Mouse (Mus musculus): ENCODE results near the gene Fkbp6. TPM values are rescaled to one million over a fixed set of nuclear protein-coding genes. Genes with fewer than 3 reads are reported as not detected.

The Fkbp6 gene
- polyA plus RNA-seq, 1 experiment from 2014 or later: 0.28 TPM

DNA sequence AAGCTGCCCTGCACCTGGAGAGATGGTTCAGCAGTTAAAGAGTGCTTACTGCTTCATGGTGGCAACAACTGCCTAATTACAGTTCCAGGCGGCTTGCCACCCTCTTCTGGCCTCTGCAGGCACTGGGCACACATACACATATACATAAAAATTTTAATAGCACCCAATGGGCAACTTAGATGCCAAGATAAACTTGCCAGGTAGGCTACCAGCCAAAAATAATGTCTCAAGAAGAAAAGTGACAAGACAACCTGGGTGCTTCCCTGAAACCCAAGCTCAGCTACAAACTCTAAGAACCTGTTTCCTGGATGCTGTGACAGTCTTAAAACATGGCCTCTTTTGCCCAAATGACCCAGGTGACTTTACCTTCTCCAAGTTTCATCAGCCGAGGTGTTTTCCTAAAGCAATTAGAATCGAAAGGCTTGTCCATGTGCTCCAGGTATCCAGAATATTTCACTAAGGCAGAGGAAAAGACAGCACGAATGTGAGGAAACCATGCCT lies 2.3 kb downstream of the Fkbp6 start:
- no peak overlapping the region for H3K9ac ChIP-seq (replicated peaks)

DNA sequence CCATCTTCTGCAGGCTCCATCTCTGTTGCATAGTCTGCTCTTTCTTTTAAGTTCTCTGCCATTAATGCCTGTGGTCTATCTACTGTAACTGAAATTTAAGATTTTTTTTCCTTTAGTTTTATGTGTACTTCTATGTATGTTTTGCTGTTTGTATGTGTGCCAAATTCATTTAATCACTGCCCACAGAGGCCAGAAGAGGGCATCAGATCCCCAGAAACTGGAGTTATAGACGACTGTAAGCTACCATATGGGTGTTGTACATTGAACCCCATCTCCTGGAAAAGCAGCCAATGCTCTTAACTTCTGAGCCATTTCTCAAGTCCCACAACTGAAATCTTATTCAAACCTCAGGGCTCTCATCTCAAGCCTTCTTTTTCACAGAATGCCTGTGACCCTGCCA lies 3.4 kb downstream of the Fkbp6 start:
- Histone ChIP-seq H3K27me3 (no peaks in the 10 kb centered on the region), H3K36me3 (no peaks in the 10 kb centered on the region), H3K4me1 (replicated peaks) (no peaks in the 10 kb centered on the region), H3K9ac (replicated peaks) (no peak overlapping the region), H3K4me2 (replicated peaks) (no peak overlapping the region), H3K9me3 (peaks cover 6% of the 10 kb centered on the region; the same call in 1 of the 2 replicates), H3K27ac (no peak overlapping the region), H3K4me3 (replicated peaks) (no peak overlapping the region)
- 34% methylated on average over 1 of the region's 1 CpGs for WGBS
- no peak for ATAC-seq

More for the DNA sequence above, 2.3 kb downstream of the Fkbp6 start:
- Histone ChIP-seq H3K27me3 (no peaks in the 10 kb centered on the region), H3K9me3 (peaks cover 6% of the 10 kb centered on the region; the same call in 1 of the 2 replicates), H3K4me2 (replicated peaks) (no peak overlapping the region), H3K27ac (no peak overlapping the region), H3K4me3 (replicated peaks) (no peak overlapping the region), H3K36me3 (no peaks in the 10 kb centered on the region), H3K4me1 (replicated peaks) (no peaks in the 10 kb centered on the region)
- 74% methylated on average over 4 of the region's 4 CpGs for WGBS
- ATAC-seq: no peak

DNA sequence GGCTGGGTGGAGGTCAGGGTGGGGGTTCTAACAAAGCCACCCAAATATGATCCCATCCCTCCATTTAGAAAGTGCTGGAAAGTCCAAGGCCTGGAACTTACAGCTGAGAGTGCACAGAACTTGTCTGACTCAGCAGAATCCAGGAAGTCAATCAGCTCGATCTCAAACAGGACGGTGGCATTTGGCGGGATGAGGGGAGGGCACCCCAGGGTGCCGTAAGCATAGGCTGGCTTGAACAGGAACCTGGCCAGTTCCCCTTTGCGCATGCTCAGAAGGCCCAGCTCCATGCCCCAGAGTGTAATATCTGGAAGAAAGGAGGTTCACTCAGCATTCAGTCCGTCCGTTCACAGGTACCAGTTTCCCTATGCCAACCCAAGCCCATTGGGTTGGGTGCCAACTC lies 3.9 kb downstream of the Fkbp6 start:
- Histone ChIP-seq H3K9me3 (peaks cover 6% of the 10 kb centered on the region; the same call in 1 of the 2 replicates), H3K27me3 (no peaks in the 10 kb centered on the region), H3K4me3 (replicated peaks) (no peak overlapping the region), H3K27ac (no peak overlapping the region), H3K4me2 (replicated peaks) (no peak overlapping the region), H3K9ac (replicated peaks) (no peak overlapping the region), H3K36me3 (no peaks in the 10 kb centered on the region), H3K4me1 (replicated peaks) (no peaks in the 10 kb centered on the region)
- ATAC-seq: no peak
- 82% methylated on average over 7 of the region's 7 CpGs for WGBS

DNA sequence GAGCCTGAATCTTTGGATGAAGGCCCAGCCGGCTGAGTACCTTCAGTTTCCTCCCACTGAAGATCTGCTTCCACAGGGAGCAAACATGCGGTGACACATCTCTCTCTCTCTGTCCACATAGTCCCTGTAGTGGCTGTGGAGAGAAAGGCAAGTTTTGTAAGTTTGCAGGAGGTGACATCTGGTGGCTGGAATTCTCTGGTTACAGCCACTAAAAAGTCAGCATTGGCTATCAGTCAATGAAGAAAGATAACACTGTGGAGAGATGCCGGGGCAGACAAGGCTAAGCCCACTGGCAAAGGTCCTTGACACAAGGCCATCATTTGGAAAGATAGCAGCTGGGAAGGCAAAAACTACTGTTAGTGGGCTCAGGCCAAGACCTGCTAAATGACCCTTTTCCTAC lies 12.3 kb downstream of the Fkbp6 start:
- no peak overlapping the region for H3K4me2 ChIP-seq (replicated peaks)
- no peaks in the 10 kb centered on the region for H3K4me1 ChIP-seq (replicated peaks)
- no peak overlapping the region for H3K9ac ChIP-seq (replicated peaks)
- H3K9me3 ChIP-seq: no peaks in the 10 kb centered on the region
- 63% methylated on average over 3 of the region's 3 CpGs for WGBS
- no peak overlapping the region for H3K4me3 ChIP-seq (replicated peaks)
- H3K27ac ChIP-seq: no peak overlapping the region
- no peaks in the 10 kb centered on the region for H3K36me3 ChIP-seq
- H3K27me3 ChIP-seq: no peaks in the 10 kb centered on the region
- no peak for ATAC-seq

DNA sequence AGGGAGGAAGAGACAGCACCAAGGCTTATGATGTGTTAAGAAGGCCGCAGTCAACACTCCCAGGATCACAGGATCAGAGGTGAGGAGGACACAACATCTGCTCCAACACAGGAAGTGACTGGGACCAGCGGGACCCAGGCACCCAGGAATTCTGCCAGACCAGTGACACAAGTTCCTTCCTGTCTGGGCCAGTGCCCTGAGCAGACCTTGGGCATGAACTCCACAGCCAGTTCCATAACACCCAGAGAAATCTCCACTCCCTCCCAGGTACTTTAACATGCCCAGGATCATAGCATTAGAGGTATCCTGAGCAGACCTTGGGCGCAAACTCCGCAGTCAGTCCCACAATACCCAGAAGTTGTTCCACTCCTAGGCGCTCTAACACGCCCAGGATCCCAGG lies 18.7 kb downstream of the Fkbp6 start:
- H3K36me3 ChIP-seq: no peaks in the 10 kb centered on the region
- H3K4me3 ChIP-seq (replicated peaks): no peak overlapping the region
- no peaks in the 10 kb centered on the region for H3K27me3 ChIP-seq
- H3K9me3 ChIP-seq: no peaks in the 10 kb centered on the region
- H3K4me2 ChIP-seq (replicated peaks): no peak overlapping the region
- no peaks in the 10 kb centered on the region for H3K4me1 ChIP-seq (replicated peaks)
- no peak for ATAC-seq
- H3K27ac ChIP-seq: no peak overlapping the region
- 90% methylated on average over 6 of the region's 6 CpGs for WGBS
- no peak overlapping the region for H3K9ac ChIP-seq (replicated peaks)

DNA sequence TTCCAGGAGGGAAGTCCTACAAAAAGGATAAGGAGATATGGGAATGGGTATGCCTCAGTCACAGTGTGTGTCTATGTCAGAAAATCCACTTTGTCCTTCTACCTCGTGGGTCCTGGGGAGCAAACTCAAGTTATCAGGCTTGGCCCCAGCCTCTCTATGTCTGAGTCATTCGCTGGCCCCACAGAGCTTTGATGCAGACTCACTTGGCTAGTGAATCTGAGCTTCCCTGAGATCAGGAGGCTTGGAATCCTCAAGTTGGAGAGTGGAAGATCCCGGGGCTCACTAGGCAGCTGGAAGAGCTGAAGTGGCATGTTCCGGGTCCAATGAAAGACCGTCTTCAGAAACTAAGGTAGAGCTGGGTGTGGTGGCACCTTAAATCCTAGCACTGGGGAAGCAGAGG lies 19.6 kb downstream of the Fkbp6 start:
- no peak for ATAC-seq
- no peaks in the 10 kb centered on the region for H3K9me3 ChIP-seq
- H3K4me1 ChIP-seq (replicated peaks): no peaks in the 10 kb centered on the region
- 85% methylated on average over 5 of the region's 5 CpGs for WGBS
- no peak overlapping the region for H3K9ac ChIP-seq (replicated peaks)
- no peak overlapping the region for H3K27ac ChIP-seq
- H3K27me3 ChIP-seq: no peaks in the 10 kb centered on the region
- no peak overlapping the region for H3K4me3 ChIP-seq (replicated peaks)
- H3K4me2 ChIP-seq (replicated peaks): no peak overlapping the region
- H3K36me3 ChIP-seq: no peaks in the 10 kb centered on the region

DNA sequence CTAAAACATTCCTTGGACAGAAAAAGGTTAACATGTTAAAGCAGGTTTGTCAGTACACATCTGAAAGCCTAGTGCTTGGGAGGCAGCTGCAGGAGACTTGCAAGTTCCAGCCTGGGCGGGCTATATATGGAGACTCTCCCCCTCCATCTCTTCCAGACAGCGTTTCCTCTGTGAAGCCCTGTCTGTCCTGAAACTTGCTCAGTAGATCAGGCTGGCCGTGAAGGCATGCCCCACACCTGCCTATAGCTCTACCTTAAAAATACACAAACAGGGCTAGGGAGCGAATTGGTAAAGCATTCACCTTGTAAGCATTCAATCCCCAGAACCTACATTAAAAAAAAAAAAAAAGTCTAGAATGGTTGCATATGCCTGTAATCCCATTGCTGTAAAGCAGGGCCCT lies 20.4 kb downstream of the Fkbp6 start:
- ATAC-seq: no peak
- no peaks in the 10 kb centered on the region for H3K4me1 ChIP-seq (replicated peaks)
- no peak overlapping the region for H3K4me2 ChIP-seq (replicated peaks)
- 89% methylated on average over 4 of the region's 4 CpGs for WGBS
- H3K9ac ChIP-seq (replicated peaks): no peak overlapping the region
- H3K9me3 ChIP-seq: no peaks in the 10 kb centered on the region
- no peaks in the 10 kb centered on the region for H3K27me3 ChIP-seq
- H3K4me3 ChIP-seq (replicated peaks): no peak overlapping the region
- no peaks in the 10 kb centered on the region for H3K36me3 ChIP-seq
- no peak overlapping the region for H3K27ac ChIP-seq

DNA sequence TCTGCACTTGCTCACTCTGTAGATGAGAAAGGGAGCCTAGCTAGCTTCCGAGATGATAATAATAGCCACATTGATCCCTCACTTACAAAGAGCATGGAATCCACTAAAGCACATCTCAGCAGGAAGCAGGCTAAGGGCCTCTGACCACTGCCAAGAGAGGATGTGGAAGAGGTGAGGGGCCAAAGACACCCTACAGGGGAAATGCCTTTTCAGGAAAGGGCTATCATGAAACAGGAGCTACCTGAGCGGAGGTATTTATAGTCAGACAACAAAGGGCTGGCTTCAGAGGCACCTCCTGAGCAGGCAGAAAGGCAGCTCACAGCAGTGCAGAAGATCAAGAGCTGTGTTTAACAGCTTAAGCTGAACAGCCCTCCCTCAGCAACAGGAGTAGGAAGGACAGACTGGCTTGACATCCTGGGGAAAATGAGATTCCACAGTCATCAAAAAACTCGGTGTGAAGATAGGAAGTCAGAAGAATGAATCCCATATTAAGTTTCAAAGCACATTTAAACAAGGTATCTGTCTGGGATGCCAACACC lies 23.7 kb downstream of the Fkbp6 start:
- 7% methylated on average over 3 of the region's 3 CpGs for WGBS
- H3K27me3 ChIP-seq: no peaks in the 10 kb centered on the region
- H3K4me1 ChIP-seq (replicated peaks): no peaks in the 10 kb centered on the region
- no peak overlapping the region for H3K4me2 ChIP-seq (replicated peaks)
- no peaks in the 10 kb centered on the region for H3K36me3 ChIP-seq
- H3K27ac ChIP-seq: peak overlapping the region; percentile 27; the same call in 1 of the 2 replicates
- H3K4me3 ChIP-seq (replicated peaks): no peak overlapping the region
- H3K9ac ChIP-seq (replicated peaks): no peak overlapping the region
- ATAC-seq: peak; percentile 60; the same call in 1 of the 2 replicates
- H3K9me3 ChIP-seq: no peaks in the 10 kb centered on the region

DNA sequence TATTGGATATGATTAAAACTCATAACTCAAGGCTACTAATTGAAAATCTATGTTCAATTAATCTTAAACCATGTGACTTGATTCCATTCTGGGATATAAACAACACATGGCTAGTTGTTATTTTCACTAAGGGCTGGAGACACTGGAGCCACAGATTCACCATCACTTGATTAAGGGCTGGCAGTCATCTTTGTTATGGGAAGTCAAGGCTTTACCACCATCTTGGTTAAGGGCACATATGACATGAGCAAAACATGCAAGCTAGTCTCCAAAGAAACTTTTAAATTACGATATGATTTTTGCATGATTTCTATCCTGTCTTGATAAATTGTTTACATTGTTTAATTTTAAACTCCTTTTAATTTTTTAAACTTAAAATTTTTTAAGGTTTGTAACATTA lies 27.6 kb downstream of the Fkbp6 start:
- no peaks in the 10 kb centered on the region for H3K4me1 ChIP-seq (replicated peaks)
- no peaks in the 10 kb centered on the region for H3K9me3 ChIP-seq
- no peak for ATAC-seq
- H3K4me3 ChIP-seq (replicated peaks): no peak overlapping the region
- H3K27ac ChIP-seq: no peak overlapping the region
- H3K27me3 ChIP-seq: no peaks in the 10 kb centered on the region
- H3K9ac ChIP-seq (replicated peaks): no peak overlapping the region
- 85% methylated on average over 1 of the region's 1 CpGs for WGBS
- H3K4me2 ChIP-seq (replicated peaks): no peak overlapping the region
- no peaks in the 10 kb centered on the region for H3K36me3 ChIP-seq

DNA sequence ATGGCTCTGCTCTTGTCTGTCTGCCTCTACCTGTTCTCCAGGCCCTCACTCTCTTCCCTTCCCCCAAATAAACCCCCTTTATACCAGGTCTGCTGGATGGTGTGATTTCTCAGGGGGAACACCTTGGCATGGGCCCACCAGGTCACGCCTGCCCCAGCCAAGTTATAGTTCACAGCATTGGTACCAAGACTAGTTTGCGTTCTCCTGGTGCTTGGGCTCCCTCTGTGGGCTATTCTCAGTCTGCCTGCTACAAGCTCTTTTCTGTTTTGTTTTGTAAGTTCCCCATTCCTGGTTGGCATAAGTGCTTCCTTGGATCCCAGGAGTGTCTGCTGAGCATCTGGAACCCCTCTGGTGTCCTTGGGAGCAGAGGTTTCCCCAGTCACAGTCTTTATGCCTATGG lies 30.0 kb downstream of the Fkbp6 start:
- Histone ChIP-seq H3K9me3 (no peaks in the 10 kb centered on the region), H3K9ac (replicated peaks) (no peak overlapping the region), H3K27me3 (no peaks in the 10 kb centered on the region), H3K4me2 (replicated peaks) (no peak overlapping the region), H3K36me3 (no peaks in the 10 kb centered on the region), H3K4me3 (replicated peaks) (no peak overlapping the region), H3K27ac (no peak overlapping the region), H3K4me1 (replicated peaks) (no peaks in the 10 kb centered on the region)
- no peak for ATAC-seq
- WGBS: 57% methylated on average over 2 of the region's 2 CpGs

DNA sequence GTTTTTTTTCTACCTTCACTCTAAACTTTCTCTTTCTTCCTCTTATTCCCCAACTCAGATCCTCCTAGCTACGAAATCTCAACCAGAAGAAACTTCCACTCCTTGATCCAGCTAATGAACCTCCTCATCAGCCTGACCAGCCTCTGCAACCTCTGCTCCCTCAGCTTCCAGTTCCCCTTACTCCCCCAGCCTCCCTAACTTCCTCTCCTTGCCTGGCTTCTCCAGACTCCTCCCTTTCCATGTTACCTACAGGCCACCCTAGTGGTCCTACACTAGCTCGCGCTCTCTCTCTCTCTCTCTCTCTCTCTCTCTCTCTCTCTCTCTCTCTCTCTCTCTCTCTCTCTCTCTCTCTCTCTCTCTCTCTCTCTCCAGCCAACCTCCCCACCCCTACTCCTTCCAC lies 33.7 kb downstream of the Fkbp6 start:
- 85% methylated on average over 3 of the region's 3 CpGs for WGBS
- H3K9ac ChIP-seq (replicated peaks): no peak overlapping the region
- no peak for ATAC-seq

DNA sequence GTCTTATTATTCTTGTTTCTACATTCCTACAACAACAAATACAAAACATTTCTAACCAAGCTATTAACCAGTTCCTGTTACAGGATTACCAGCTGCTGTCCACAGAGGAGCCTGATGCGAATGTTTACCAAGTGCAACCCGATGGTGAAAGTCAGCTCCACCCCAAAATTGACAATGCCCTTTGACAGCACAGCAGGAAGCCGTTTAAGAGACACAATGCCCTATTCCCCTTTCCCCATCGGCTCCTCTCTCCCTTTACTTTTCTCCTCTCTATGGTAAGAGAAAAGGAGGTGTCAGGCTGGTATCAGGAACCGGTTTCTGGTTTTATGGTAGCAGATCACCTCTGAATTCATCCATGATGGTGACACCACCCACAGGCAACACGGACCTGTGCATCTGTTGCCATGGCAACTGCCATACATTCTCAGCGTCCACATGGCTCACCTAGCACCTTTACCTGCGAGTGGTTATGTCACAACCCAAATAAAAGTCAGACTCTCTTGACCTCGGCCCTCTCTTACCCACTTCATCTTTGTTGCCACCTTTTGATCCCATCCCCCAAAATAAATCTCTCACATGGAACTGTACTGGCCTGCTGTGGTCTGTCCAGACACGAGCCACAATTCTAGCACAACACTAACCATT lies 43.4 kb downstream of the Fkbp6 start:
- H3K27ac ChIP-seq: no peak overlapping the region
- H3K36me3 ChIP-seq: no peaks in the 10 kb centered on the region
- H3K9me3 ChIP-seq: no peaks in the 10 kb centered on the region
- no peak overlapping the region for H3K4me2 ChIP-seq (replicated peaks)
- H3K27me3 ChIP-seq: no peaks in the 10 kb centered on the region
- no peak for ATAC-seq
- H3K4me1 ChIP-seq (replicated peaks): 0 out of 2 replicates have a peak, but pooled peaks cover 4% of the 10 kb centered on the region
- H3K4me3 ChIP-seq (replicated peaks): no peak overlapping the region
- H3K9ac ChIP-seq (replicated peaks): no peak overlapping the region
- 46% methylated on average over 10 of the region's 10 CpGs for WGBS

More for the DNA sequence above, 33.7 kb downstream of the Fkbp6 start:
- no peak overlapping the region for H3K4me2 ChIP-seq (replicated peaks)
- no peaks in the 10 kb centered on the region for H3K4me1 ChIP-seq (replicated peaks)
- no peak overlapping the region for H3K4me3 ChIP-seq (replicated peaks)
- H3K36me3 ChIP-seq: no peaks in the 10 kb centered on the region
- no peak overlapping the region for H3K27ac ChIP-seq
- no peaks in the 10 kb centered on the region for H3K9me3 ChIP-seq
- H3K27me3 ChIP-seq: no peaks in the 10 kb centered on the region

DNA sequence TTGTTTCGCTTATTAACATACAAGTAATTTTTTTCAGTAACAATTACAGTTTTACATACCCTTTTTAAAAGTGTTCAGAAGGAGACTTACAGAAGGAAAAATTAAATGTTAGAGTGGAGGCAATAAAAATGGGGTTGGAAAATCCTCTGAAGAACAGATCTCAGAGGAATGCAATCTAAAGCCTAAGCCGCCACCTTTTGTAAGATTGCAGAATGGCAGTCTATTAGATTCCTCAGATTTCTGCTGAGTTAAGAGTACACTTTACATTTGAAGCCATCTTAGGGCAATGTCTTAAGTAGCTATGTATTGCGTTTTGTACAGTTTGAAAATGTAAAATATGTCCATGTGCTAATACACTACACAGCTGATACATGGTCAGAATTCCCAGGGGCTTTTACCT lies 47.4 kb downstream of the Fkbp6 start:
- Histone ChIP-seq H3K9me3 (no peaks in the 10 kb centered on the region), H3K4me3 (replicated peaks) (no peak overlapping the region), H3K36me3 (no peaks in the 10 kb centered on the region), H3K4me2 (replicated peaks) (no peak overlapping the region), H3K27me3 (no peaks in the 10 kb centered on the region), H3K9ac (replicated peaks) (no peak overlapping the region), H3K4me1 (replicated peaks) (0 out of 2 replicates have a peak, but pooled peaks cover 4% of the 10 kb centered on the region), H3K27ac (no peak overlapping the region)
- 86% methylated on average over 3 of the region's 3 CpGs for WGBS
- no peak for ATAC-seq

Data from midbrain, embryonic 13.5 days (tissue).